Mouse (Mus musculus) bone marrow, adult 2 months (tissue): Measurements from ENCODE around the gene Fam169b.

ENCODE experiments used
- CTCF ChIP-seq: fragments of 200-500 bp; IDR thresholded peaks from 2 replicates; pipeline ENCODE4 v1.5.1; 2011; ENCODE audit warnings: low read length, control low read depth; ENCODE audit not compliant: control insufficient read depth, insufficient read depth
- POLR2A ChIP-seq: fragments of 200-500 bp; IDR thresholded peaks from 2 replicates; pipeline ENCODE4 v1.6.1; 2011; ENCODE audit warnings: low read depth, mild to moderate bottlenecking, control low read depth, low read length, borderline replicate concordance; ENCODE audit not compliant: control insufficient read depth

DNA sequence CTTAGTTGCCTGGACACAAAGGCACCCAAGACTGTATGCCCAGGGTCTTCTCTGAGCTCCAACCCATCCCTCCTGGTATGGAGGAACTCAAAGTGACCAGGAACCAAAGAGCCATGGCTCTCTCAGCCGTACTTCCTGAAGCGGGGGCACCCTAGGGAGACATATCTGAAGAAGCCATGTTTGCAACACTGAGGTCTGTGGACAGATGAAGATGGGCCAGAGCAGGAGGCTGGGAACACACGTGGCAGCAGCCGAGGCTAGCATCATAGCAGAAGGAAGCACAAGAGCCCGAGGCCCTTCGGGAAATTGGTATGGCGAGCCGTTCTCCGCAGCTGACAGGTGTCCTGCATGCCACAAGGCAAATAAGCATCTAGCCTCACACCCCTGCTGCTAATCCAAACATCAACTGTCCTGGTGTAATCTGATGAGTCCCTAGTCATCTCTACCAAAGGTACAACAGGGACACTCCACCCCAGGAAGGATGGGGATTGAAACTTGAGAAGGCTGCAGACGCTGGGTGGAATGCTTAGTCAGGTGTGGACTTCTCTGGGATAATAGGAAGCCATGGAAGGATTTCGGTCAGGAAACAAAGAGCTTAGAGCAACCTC is 34.3 kb upstream of the Fam169b start:
- no peak for TF ChIP-seq POLR2A
- no peak for TF ChIP-seq CTCF
